Mouse (Mus musculus): ENCODE measurements at regions not wholly inside any gene's neighbourhood (a gene's known extent, or its start where the extent isn't known, plus 50 kb on each side); places are given as distances from the start of the nearest gene placed in this dataset.

- Histone ChIP-seq H3K4me2 (replicated peaks) (no peak overlapping the region), H3K36me3 (no peaks in the 10 kb centered on the region), H3K27me3 (no peaks in the 10 kb centered on the region), H3K9ac (replicated peaks) (no peak overlapping the region), H3K4me1 (no peaks in the 10 kb centered on the region), H3K4me3 (no peak overlapping the region), H3K9me3 (no peaks in the 10 kb centered on the region), H3K27ac (replicated peaks) (no peak overlapping the region)
- ATAC-seq (replicated peaks), result no peak
Measured at GRCm38 (mm10) chr3:159689743-159690142, 90.8 kb downstream of the Rpe65 start.

GRCm38 (mm10) chr3:159724340-159725119, 114.9 kb upstream of the Wls start:
- WGBS, result 27% methylated on average over 2 of the region's 2 CpGs
- no peak overlapping the region for H3K9ac ChIP-seq (replicated peaks)
- no peaks in the 10 kb centered on the region for H3K36me3 ChIP-seq
- no peaks in the 10 kb centered on the region for H3K9me3 ChIP-seq
- ATAC-seq (replicated peaks), result no peak
- H3K4me1 ChIP-seq, result no peaks in the 10 kb centered on the region
- H3K4me3 ChIP-seq, result no peak overlapping the region
- H3K27ac ChIP-seq (replicated peaks), result no peak overlapping the region
- no peak overlapping the region for H3K4me2 ChIP-seq (replicated peaks)
- H3K27me3 ChIP-seq, result no peaks in the 10 kb centered on the region

GRCm38 (mm10) chr3:159732201-159732600, 107.3 kb upstream of the Wls start:
- no peaks in the 10 kb centered on the region for H3K4me1 ChIP-seq
- H3K9me3 ChIP-seq, result no peaks in the 10 kb centered on the region
- WGBS, result 37% methylated on average over 1 of the region's 1 CpGs
- no peak for ATAC-seq (replicated peaks)
- H3K27ac ChIP-seq (replicated peaks), result no peak overlapping the region
- no peaks in the 10 kb centered on the region for H3K27me3 ChIP-seq
- H3K9ac ChIP-seq (replicated peaks), result no peak overlapping the region
- H3K4me2 ChIP-seq (replicated peaks), result no peak overlapping the region
- H3K36me3 ChIP-seq, result no peaks in the 10 kb centered on the region
- H3K4me3 ChIP-seq, result no peak overlapping the region

- no peak for ATAC-seq (replicated peaks)
- no peak overlapping the region for H3K4me2 ChIP-seq (replicated peaks)
- H3K27ac ChIP-seq (replicated peaks), result no peak overlapping the region
- H3K9me3 ChIP-seq, result no peaks in the 10 kb centered on the region
- no peak overlapping the region for H3K9ac ChIP-seq (replicated peaks)
- H3K36me3 ChIP-seq, result no peaks in the 10 kb centered on the region
- no peaks in the 10 kb centered on the region for H3K27me3 ChIP-seq
- H3K4me1 ChIP-seq, result no peaks in the 10 kb centered on the region
- no peak overlapping the region for H3K4me3 ChIP-seq
Measured at GRCm38 (mm10) chr3:159733141-159733540, 106.3 kb upstream of the Wls start.

GRCm38 (mm10) chr3:159734547-159734946, 104.9 kb upstream of the Wls start:
- no peak overlapping the region for H3K4me3 ChIP-seq
- H3K4me1 ChIP-seq, result no peaks in the 10 kb centered on the region
- no peak overlapping the region for H3K4me2 ChIP-seq (replicated peaks)
- H3K27ac ChIP-seq (replicated peaks), result no peak overlapping the region
- H3K9ac ChIP-seq (replicated peaks), result no peak overlapping the region
- no peaks in the 10 kb centered on the region for H3K9me3 ChIP-seq
- H3K36me3 ChIP-seq, result no peaks in the 10 kb centered on the region
- no peaks in the 10 kb centered on the region for H3K27me3 ChIP-seq
- 93% methylated on average over 1 of the region's 1 CpGs for WGBS
- no peak for ATAC-seq (replicated peaks)

- Histone ChIP-seq H3K27ac (replicated peaks) (no peak overlapping the region), H3K9ac (replicated peaks) (no peak overlapping the region), H3K9me3 (no peaks in the 10 kb centered on the region), H3K27me3 (no peaks in the 10 kb centered on the region), H3K36me3 (no peaks in the 10 kb centered on the region), H3K4me3 (no peak overlapping the region), H3K4me1 (no peaks in the 10 kb centered on the region), H3K4me2 (replicated peaks) (no peak overlapping the region)
- ATAC-seq (replicated peaks), result no peak
- WGBS, result 86% methylated on average over 1 of the region's 1 CpGs
Measured at GRCm38 (mm10) chr3:159736070-159736469, 103.4 kb upstream of the Wls start.

- no peak overlapping the region for H3K4me2 ChIP-seq (replicated peaks)
- WGBS, result 65% methylated on average over 5 of the region's 5 CpGs
- H3K4me1 ChIP-seq, result no peaks in the 10 kb centered on the region
- no peaks in the 10 kb centered on the region for H3K9me3 ChIP-seq
- no peak overlapping the region for H3K9ac ChIP-seq (replicated peaks)
- H3K4me3 ChIP-seq, result no peak overlapping the region
- H3K27ac ChIP-seq (replicated peaks), result no peak overlapping the region
- no peak for ATAC-seq (replicated peaks)
- H3K27me3 ChIP-seq, result no peaks in the 10 kb centered on the region
- no peaks in the 10 kb centered on the region for H3K36me3 ChIP-seq
Measured at GRCm38 (mm10) chr3:159740600-159741279, 98.7 kb upstream of the Wls start.

- Histone ChIP-seq H3K4me1 (no peaks in the 10 kb centered on the region), H3K27me3 (no peaks in the 10 kb centered on the region), H3K4me2 (replicated peaks) (no peak overlapping the region), H3K9me3 (no peaks in the 10 kb centered on the region), H3K9ac (replicated peaks) (no peak overlapping the region), H3K4me3 (no peak overlapping the region), H3K36me3 (no peaks in the 10 kb centered on the region), H3K27ac (replicated peaks) (no peak overlapping the region)
- no peak for ATAC-seq (replicated peaks)
Measured at GRCm38 (mm10) chr3:159741816-159742215, 97.7 kb upstream of the Wls start.

GRCm38 (mm10) chr3:159759740-159760139, 79.7 kb upstream of the Wls start:
- no peak overlapping the region for H3K4me2 ChIP-seq (replicated peaks)
- no peaks in the 10 kb centered on the region for H3K4me1 ChIP-seq
- no peaks in the 10 kb centered on the region for H3K36me3 ChIP-seq
- ATAC-seq (replicated peaks), result no peak
- H3K27me3 ChIP-seq, result no peaks in the 10 kb centered on the region
- no peak overlapping the region for H3K27ac ChIP-seq (replicated peaks)
- 74% methylated on average over 1 of the region's 1 CpGs for WGBS
- H3K9ac ChIP-seq (replicated peaks), result no peak overlapping the region
- H3K4me3 ChIP-seq, result no peak overlapping the region
- H3K9me3 ChIP-seq, result no peaks in the 10 kb centered on the region

GRCm38 (mm10) chr3:159760293-159760692, 79.2 kb upstream of the Wls start:
- no peak overlapping the region for H3K4me3 ChIP-seq
- no peak overlapping the region for H3K27ac ChIP-seq (replicated peaks)
- 91% methylated on average over 2 of the region's 2 CpGs for WGBS
- H3K27me3 ChIP-seq, result no peaks in the 10 kb centered on the region
- H3K4me2 ChIP-seq (replicated peaks), result no peak overlapping the region
- ATAC-seq (replicated peaks), result no peak
- H3K36me3 ChIP-seq, result no peaks in the 10 kb centered on the region
- H3K9me3 ChIP-seq, result no peaks in the 10 kb centered on the region
- no peaks in the 10 kb centered on the region for H3K4me1 ChIP-seq
- no peak overlapping the region for H3K9ac ChIP-seq (replicated peaks)

- no peak overlapping the region for H3K27ac ChIP-seq (replicated peaks)
- WGBS, result 91% methylated on average over 2 of the region's 2 CpGs
- H3K4me3 ChIP-seq, result no peak overlapping the region
- no peaks in the 10 kb centered on the region for H3K9me3 ChIP-seq
- H3K4me1 ChIP-seq, result no peaks in the 10 kb centered on the region
- H3K36me3 ChIP-seq, result no peaks in the 10 kb centered on the region
- no peaks in the 10 kb centered on the region for H3K27me3 ChIP-seq
- no peak for ATAC-seq (replicated peaks)
- H3K9ac ChIP-seq (replicated peaks), result no peak overlapping the region
- no peak overlapping the region for H3K4me2 ChIP-seq (replicated peaks)
Measured at GRCm38 (mm10) chr3:159760949-159761348, 78.5 kb upstream of the Wls start.

GRCm38 (mm10) chr3:159782222-159782844, 57.1 kb upstream of the Wls start:
- Histone ChIP-seq H3K4me1 (no peaks in the 10 kb centered on the region), H3K9ac (replicated peaks) (no peak overlapping the region), H3K4me3 (no peak overlapping the region), H3K27ac (replicated peaks) (no peak overlapping the region), H3K36me3 (no peaks in the 10 kb centered on the region), H3K27me3 (no peaks in the 10 kb centered on the region), H3K9me3 (no peaks in the 10 kb centered on the region), H3K4me2 (replicated peaks) (0 out of 2 replicates have a peak overlapping the region, but pooled peaks have one; percentile 1)
- peak; percentile 69 for ATAC-seq (replicated peaks)
- 3% methylated on average over 13 of the region's 13 CpGs for WGBS

Data from forebrain, embryonic 15.5 days (tissue).